Mouse (Mus musculus) intestine, embryonic 15.5 days (tissue): Measurements from ENCODE around the gene Tnfaip8l2. TPM values are rescaled to one million over a fixed set of nuclear protein-coding genes. Genes with fewer than 3 reads are reported as not detected.

ENCODE experiments used
- ATAC-seq: fragments of 200-750 bp; cut with Nextera tagmentation; 2 replicates; pipeline ENCODE4 v1.8.0; 2017; ENCODE audit warnings: moderate TSS enrichment, moderate library complexity
- H3K27ac ChIP-seq: fragments of 300-500 bp; sonication (generic); 2 replicates; pipeline ENCODE4 v1.5.1; 2015; ENCODE audit warnings: mild to moderate bottlenecking, inconsistent platforms
- H3K27me3 ChIP-seq: fragments of 300-500 bp; sonication (generic); replicated peaks from 2 replicates; pipeline ENCODE4 v1.6.1; 2015; ENCODE audit warnings: inconsistent platforms
- H3K36me3 ChIP-seq: fragments of 300-500 bp; sonication (generic); 2 replicates; pipeline ENCODE4 v1.6.1; 2015; ENCODE audit warnings: inconsistent platforms
- H3K4me1 ChIP-seq: fragments of 300-500 bp; sonication (generic); replicated peaks from 2 replicates; pipeline ENCODE4 v1.6.1; 2015; ENCODE audit warnings: inconsistent platforms
- H3K4me2 ChIP-seq: fragments of 300-500 bp; sonication (generic); replicated peaks from 2 replicates; pipeline ENCODE4 v1.6.1; 2015; ENCODE audit warnings: mild to moderate bottlenecking, inconsistent platforms
- H3K4me3 ChIP-seq: fragments of 300-500 bp; sonication (generic); replicated peaks from 2 replicates; pipeline ENCODE4 v1.5.1; 2015; ENCODE audit warnings: inconsistent platforms
- H3K9ac ChIP-seq: fragments of 300-500 bp; sonication (generic); 2 replicates; pipeline ENCODE4 v1.6.1; 2015; ENCODE audit warnings: inconsistent platforms
- H3K9me3 ChIP-seq: fragments of 300-500 bp; sonication (generic); 2 replicates; pipeline ENCODE4 v1.6.1; 2016; ENCODE audit warnings: inconsistent platforms
- WGBS: fragments of 180-500 bp; shearing (Covaris S2); methylation state at CpG from one replicate; pipeline ENCODE4 v1.1.7; 2015; 5-methylcytosine and 5-hydroxymethylcytosine counted together
- polyA plus RNA-seq: library from polyadenylated mRNA; unstranded; fragments of >200 nt; fragmentation: Nextera tagmentation; extraction: Ambion mirVana; gene quantifications from 2 replicates; pipeline ENCODE4 v1.2.1, GENCODE M21; 2015

The Tnfaip8l2 gene
- polyA plus RNA-seq, 1 experiment from 2014 or later: 4.3 TPM

- Histone ChIP-seq H3K4me3 (peak within 1 kb of the TSS; percentile 73), H3K36me3 (no peaks in the 10 kb centered on the region), H3K4me2 (peak within 1 kb of the TSS; percentile 71), H3K27me3 (no peaks in the 10 kb centered on the region), H3K9me3 (no peaks in the 10 kb centered on the region), H3K4me1 (peaks cover 10% of the 10 kb centered on the region; the same call in 1 of the 2 replicates), H3K9ac (peak within 1 kb of the TSS; percentile 77), H3K27ac (peak within 1 kb of the TSS; percentile 78)
- ATAC-seq: peak; percentile 90
- WGBS: under 1% methylated on average over 51 of the region's 51 CpGs
Observed at GRCm38 (mm10) chr3:95106338-95107117, 35.6 kb downstream of the Tnfaip8l2 start, which contains the start of gene Pip5k1a. Pip5k1a (minus strand) TSS chr3:95106930.

GRCm38 (mm10) chr3:95105586-95106337 is 36.4 kb downstream of the Tnfaip8l2 start:
- H3K36me3 ChIP-seq: no peaks in the 10 kb centered on the region
- no peak for ATAC-seq
- H3K27me3 ChIP-seq: no peaks in the 10 kb centered on the region
- H3K4me2 ChIP-seq: peak overlapping the region; percentile 71
- peak overlapping the region; percentile 73 for H3K4me3 ChIP-seq
- peak overlapping the region; percentile 77 for H3K9ac ChIP-seq
- peaks cover 10% of the 10 kb centered on the region; the same call in 1 of the 2 replicates for H3K4me1 ChIP-seq
- peak overlapping the region; percentile 78 for H3K27ac ChIP-seq
- WGBS: under 1% methylated on average over 16 of the region's 16 CpGs
- H3K9me3 ChIP-seq: no peaks in the 10 kb centered on the region

GRCm38 (mm10) chr3:95105121-95105520 is 37.0 kb downstream of the Tnfaip8l2 start:
- Histone ChIP-seq H3K9ac (peak overlapping the region; percentile 77; the same call in 1 of the 2 replicates), H3K36me3 (no peaks in the 10 kb centered on the region), H3K4me2 (peak overlapping the region; percentile 71), H3K27ac (no peak overlapping the region), H3K27me3 (no peaks in the 10 kb centered on the region), H3K4me3 (peak overlapping the region; percentile 73), H3K4me1 (0 out of 2 replicates have a peak, but pooled peaks cover 6% of the 10 kb centered on the region), H3K9me3 (no peaks in the 10 kb centered on the region)
- no peak for ATAC-seq
- WGBS: 41% methylated on average over 4 of the region's 4 CpGs

- Histone ChIP-seq H3K9ac (no peak overlapping the region), H3K4me2 (no peak overlapping the region), H3K27ac (no peak overlapping the region), H3K4me1 (0 out of 2 replicates have a peak, but pooled peaks cover 6% of the 10 kb centered on the region), H3K27me3 (no peaks in the 10 kb centered on the region), H3K36me3 (no peaks in the 10 kb centered on the region), H3K4me3 (no peak overlapping the region), H3K9me3 (no peaks in the 10 kb centered on the region)
- no peak for ATAC-seq
- WGBS: 24% methylated on average over 2 of the region's 2 CpGs
Observed at GRCm38 (mm10) chr3:95100854-95101253, 41.3 kb downstream of the Tnfaip8l2 start.

Other genes with a start within 250 kb of the Tnfaip8l2 start
- gene Selenbp1, start 209.3 kb downstream of the Tnfaip8l2 start, polyA plus RNA-seq: 108 and 123 TPM in 2 replicates
- 6.2 and 6.9 TPM in 2 replicates for gene Rfx5, start 188.3 kb downstream of the Tnfaip8l2 start, polyA plus RNA-seq
- gene Pi4kb, start 167.6 kb downstream of the Tnfaip8l2 start, polyA plus RNA-seq: 19.8 and 22.6 TPM in 2 replicates
- 17.4 and 19.9 TPM in 2 replicates for gene Zfp687, start 126.9 kb downstream of the Tnfaip8l2 start, polyA plus RNA-seq
- 205 and 218 TPM in 2 replicates for gene Psmd4, start 99.7 kb downstream of the Tnfaip8l2 start, polyA plus RNA-seq
- 15.7 and 15.9 TPM in 2 replicates for gene Pip5k1a, start 35.4 kb downstream of the Tnfaip8l2 start, polyA plus RNA-seq
- gene Vps72, start 31.3 kb downstream of the Tnfaip8l2 start, polyA plus RNA-seq: 112 and 113 TPM in 2 replicates
- 0.83 and 0.99 TPM in 2 replicates for gene Tmod4, start 17.9 kb downstream of the Tnfaip8l2 start, polyA plus RNA-seq
- 57.0 and 62.3 TPM in 2 replicates for gene Scnm1, start 8.3 kb downstream of the Tnfaip8l2 start, polyA plus RNA-seq
- 10.3 and 10.7 TPM in 2 replicates for gene Lysmd1, start 8.3 kb downstream of the Tnfaip8l2 start, polyA plus RNA-seq
- 4.3 and 4.8 TPM in 2 replicates for gene Sema6c, start 18.1 kb upstream of the Tnfaip8l2 start, polyA plus RNA-seq
- gene Gabpb2, start 75.6 kb upstream of the Tnfaip8l2 start, polyA plus RNA-seq: 8.0 and 8.5 TPM in 2 replicates
- 70.2 and 74.3 TPM in 2 replicates for gene Cdc42se1, start 86.4 kb upstream of the Tnfaip8l2 start, polyA plus RNA-seq
- gene Mllt11, start 89.8 kb upstream of the Tnfaip8l2 start, polyA plus RNA-seq: 19.0 and 20.2 TPM in 2 replicates
- gene Gm128, start 99.2 kb upstream of the Tnfaip8l2 start, polyA plus RNA-seq: 0.16 and 0.20 TPM in 2 replicates
- 0.36 and 0.56 TPM in 2 replicates for gene Bnipl, start 108.8 kb upstream of the Tnfaip8l2 start, polyA plus RNA-seq
- gene Mindy1, start 139.0 kb upstream of the Tnfaip8l2 start, polyA plus RNA-seq: 36.1 and 38.4 TPM in 2 replicates
- 15.5 and 15.7 TPM in 2 replicates for gene Prune1, start 139.7 kb upstream of the Tnfaip8l2 start, polyA plus RNA-seq
- gene Anxa9, start 164.8 kb upstream of the Tnfaip8l2 start, polyA plus RNA-seq: 1.4 and 1.6 TPM in 2 replicates
- 146 and 148 TPM in 2 replicates for gene Cers2, start 172.4 kb upstream of the Tnfaip8l2 start, polyA plus RNA-seq
- 29.2 and 31.2 TPM in 2 replicates for gene Setdb1, start 214.8 kb upstream of the Tnfaip8l2 start, polyA plus RNA-seq